Mouse (Mus musculus) myocyte (in vitro differentiated cells): Measurements from ENCODE around the gene Efr3b.

Experiments
- POLR2A ChIP-seq: IDR thresholded peaks from one replicate; pipeline ENCODE4 v1.6.1; 2011; ENCODE audit warnings: low read depth, mild to moderate bottlenecking, control low read depth, moderate library complexity; ENCODE audit not compliant: insufficient read length
- POLR2AphosphoS2 ChIP-seq: IDR thresholded peaks from one replicate; pipeline ENCODE4 v1.6.1; 2011; ENCODE audit warnings: low read depth, control low read depth; ENCODE audit not compliant: insufficient read length

GRCm38 (mm10) chr12:4029064-4029463, 9.7 kb downstream of the Efr3b start:
- no peak for TF ChIP-seq POLR2AphosphoS2
- no peak for TF ChIP-seq POLR2A
